8 mouse cellular contexts compared by ENCODE assay signal in the genomic region with DNA sequence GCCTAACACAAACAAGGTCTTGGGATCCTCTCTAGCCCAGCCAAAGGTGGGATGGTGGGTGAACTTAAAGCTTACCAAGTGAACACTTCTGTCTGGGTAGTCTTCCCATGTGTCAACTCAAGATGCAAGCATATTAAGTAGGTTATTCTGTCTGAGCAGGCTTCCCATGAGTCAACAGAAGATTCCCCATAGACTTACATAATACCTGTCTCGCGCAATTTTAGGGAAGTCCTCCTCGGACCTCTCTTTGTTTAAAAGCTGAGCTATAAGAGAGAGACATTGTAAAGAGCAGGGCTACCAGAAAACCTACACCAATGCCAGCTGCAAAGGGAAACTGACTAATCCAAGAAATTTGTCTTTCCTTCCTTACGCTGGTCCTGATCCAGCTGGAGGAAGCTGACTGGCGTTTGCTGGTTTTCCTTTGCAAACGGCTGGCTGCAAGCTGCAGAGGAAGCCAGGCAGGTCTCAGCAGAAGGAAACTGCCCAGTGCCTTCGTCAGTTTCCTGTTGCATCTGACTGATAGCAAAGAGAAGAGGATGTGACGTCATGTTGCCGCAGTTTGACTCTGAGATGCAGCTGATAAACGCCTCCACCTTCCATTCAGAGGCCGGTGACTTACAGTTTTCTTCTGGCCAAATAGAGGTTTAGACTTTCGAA. TPM values are rescaled to one million over a fixed set of nuclear protein-coding genes. Genes with fewer than 3 reads are reported as not detected.
DNase-seq lines count a peak whose midpoint lies in the region; ATAC-seq and TF ChIP-seq lines count a peak whose summit lies in the region.

No protein-coding gene starts in this region.

- TF ChIP-seq CTCF in midbrain, postnatal 0 days (IDR thresholded peaks at IDR 0.05) = no peak

- DNase-seq in midbrain, postnatal 0 days (ENCODE audit: low spot score) = peak; percentile 19
- DNase-seq in c-Kit-positive CD71-negative TER-119-negative erythroid progenitor cells, embryonic 14.5 days (ENCODE audit: low read depth) = peak; percentile 78
- peak; percentile 75 to 89 for DNase-seq in kidney, postnatal 25 days
- peak; percentile 90 for DNase-seq in thymus, postnatal 14 days
- no peak for DNase-seq in urinary bladder, postnatal 25 days (ENCODE audit: low spot score)

- no peaks in the 10 kb centered on the region for H3K27me3 ChIP-seq in midbrain, postnatal 0 days (ENCODE audit: insufficient read depth, low read length)
- no peaks in the 10 kb centered on the region for H3K27me3 ChIP-seq in midbrain, embryonic 13.5 days
- no peaks in the 10 kb centered on the region for H3K27me3 ChIP-seq in heart, embryonic 11.5 days (ENCODE audit: control insufficient read depth, insufficient read depth, low read length)

- no peak overlapping the region for H3K4me3 ChIP-seq in midbrain, postnatal 0 days (ENCODE audit: low read depth, low read length)
- no peak overlapping the region for H3K4me3 ChIP-seq in midbrain, embryonic 13.5 days (replicated peaks)
- H3K4me3 ChIP-seq in heart, embryonic 11.5 days (ENCODE audit: low read depth, low read length) = no peak overlapping the region

- no peaks in the 10 kb centered on the region for H3K4me1 ChIP-seq in midbrain, postnatal 0 days (ENCODE audit: insufficient read depth, low read length)
- no peaks in the 10 kb centered on the region for H3K4me1 ChIP-seq in midbrain, embryonic 13.5 days (replicated peaks)
- 0 out of 2 replicates have a peak, but pooled peaks cover 3% of the 10 kb centered on the region for H3K4me1 ChIP-seq in heart, embryonic 11.5 days (ENCODE audit: control insufficient read depth, insufficient read depth, low read length)

- no peaks in the 10 kb centered on the region for H3K9me3 ChIP-seq in midbrain, postnatal 0 days (ENCODE audit: low read length)
- no peaks in the 10 kb centered on the region for H3K9me3 ChIP-seq in midbrain, embryonic 13.5 days
- no peaks in the 10 kb centered on the region for H3K9me3 ChIP-seq in heart, embryonic 11.5 days (replicated peaks; ENCODE audit: control insufficient read depth, low read length)

- no peak overlapping the region for H3K9ac ChIP-seq in midbrain, postnatal 0 days (replicated peaks; ENCODE audit: low read length, poor library complexity, severe bottlenecking)
- no peak overlapping the region for H3K9ac ChIP-seq in midbrain, embryonic 13.5 days (replicated peaks)
- H3K9ac ChIP-seq in heart, embryonic 11.5 days (ENCODE audit: low read depth, low read length) = no peak overlapping the region

- no peak overlapping the region for H3K4me2 ChIP-seq in midbrain, postnatal 0 days (ENCODE audit: low read depth, low read length, poor library complexity, severe bottlenecking)
- H3K4me2 ChIP-seq in midbrain, embryonic 13.5 days (replicated peaks) = no peak overlapping the region
- H3K4me2 ChIP-seq in heart, embryonic 11.5 days = peak overlapping the region; percentile 35

- H3K36me3 ChIP-seq in midbrain, postnatal 0 days (ENCODE audit: insufficient read depth, low read length) = no peaks in the 10 kb centered on the region
- H3K36me3 ChIP-seq in midbrain, embryonic 13.5 days = no peaks in the 10 kb centered on the region
- no peaks in the 10 kb centered on the region for H3K36me3 ChIP-seq in heart, embryonic 11.5 days (ENCODE audit: control insufficient read depth, insufficient read depth, low read length)

- no peak for ATAC-seq in midbrain, postnatal 0 days (ENCODE audit: low FRiP score)
- ATAC-seq in midbrain, embryonic 13.5 days = no peak
- no peak; the same call in 1 of the 2 replicates for ATAC-seq in heart, embryonic 11.5 days (replicated peaks; ENCODE audit: insufficient number of reproducible peaks, low FRiP score, low TSS enrichment)
- peak; percentile 93 for ATAC-seq in megakaryocyte, adult 5-6 weeks (ENCODE audit: poor library complexity, severe bottlenecking)

- WGBS in midbrain, postnatal 0 days = 81% methylated on average over 12 of the region's 12 CpGs
- 87% methylated on average over 12 of the region's 12 CpGs for WGBS in midbrain, embryonic 13.5 days
- WGBS in heart, embryonic 11.5 days (ENCODE audit: insufficient replicate concordance) = 50% methylated on average over 12 of the region's 12 CpGs

- H3K27ac ChIP-seq in midbrain, postnatal 0 days (ENCODE audit: low read depth, low read length) = no peak overlapping the region
- H3K27ac ChIP-seq in midbrain, embryonic 13.5 days = no peak overlapping the region
- H3K27ac ChIP-seq in heart, embryonic 11.5 days (ENCODE audit: low read depth, low read length) = peak overlapping the region; percentile 79

RNA-seq across cellular contexts. Expression of a gene that starts 36.6 kb away (rescaled TPM):
- total RNA-seq in midbrain, postnatal 0 days (2014; rRNA removed) = 91.1 and 105 TPM in 2 replicates
- polyA plus RNA-seq in midbrain, postnatal 0 days (2015; fragmentation: Nextera tagmentation; extraction: Ambion mirVana) = 33.4 and 34.3 TPM in 2 replicates
- 40.7 and 46.3 TPM in 2 replicates for polyA plus RNA-seq in midbrain, embryonic 13.5 days (2015; fragmentation: Nextera tagmentation; extraction: Ambion mirVana)
- polyA plus RNA-seq in heart, embryonic 11.5 days (2014; fragmentation: Nextera tagmentation; extraction: Ambion mirVana) = 20.9 and 21.0 TPM in 2 replicates
- total RNA-seq in megakaryocyte, adult 5-6 weeks (2015) = 33.0 and 36.3 TPM in 2 replicates
- 36.5 and 41.5 TPM in 2 replicates for total RNA-seq in megakaryocyte, adult 5-6 weeks (2017)

RNA-seq across cellular contexts. Expression of a gene that starts 42.7 kb away (rescaled TPM):
- total RNA-seq in midbrain, postnatal 0 days (2014; rRNA removed) = 4.7 and 4.9 TPM in 2 replicates
- polyA plus RNA-seq in midbrain, postnatal 0 days (2015; fragmentation: Nextera tagmentation; extraction: Ambion mirVana) = 3.2 and 4.2 TPM in 2 replicates
- 2.3 and 3.0 TPM in 2 replicates for polyA plus RNA-seq in midbrain, embryonic 13.5 days (2015; fragmentation: Nextera tagmentation; extraction: Ambion mirVana)
- 0.07 and 0.37 TPM in 2 replicates for polyA plus RNA-seq in heart, embryonic 11.5 days (2014; fragmentation: Nextera tagmentation; extraction: Ambion mirVana)
- total RNA-seq in megakaryocyte, adult 5-6 weeks (2015) = 0.25 and 0.57 TPM in 2 replicates
- total RNA-seq in megakaryocyte, adult 5-6 weeks (2017) = 0.24 and 1.1 TPM in 2 replicates
